Mouse (Mus musculus) heart, adult 2 months (tissue): ENCODE measurements at regions not wholly inside any gene's neighbourhood (a gene's known extent, or its start where the extent isn't known, plus 50 kb on each side); places are given as distances from the start of the nearest gene placed in this dataset.
A peak's percentile ranks its signal among the peaks of the same experiment; 100 is the strongest.

ENCODE experiments used
- DNase-seq, 2 experiments: peaks; one replicate each; pipeline ENCODE4 v3.0.0; 2021
- H3K27ac ChIP-seq: fragments of 200-600 bp; 2 replicates; pipeline ENCODE4 v1.8.1; 2022
- H3K27me3 ChIP-seq: fragments of 200-500 bp; 2 replicates; pipeline ENCODE4 v1.6.1; 2012; ENCODE audit warnings: mild to moderate bottlenecking, low read length, inconsistent platforms, mixed read lengths; ENCODE audit not compliant: control insufficient read depth, insufficient read depth
- H3K36me3 ChIP-seq: fragments of 200-500 bp; 2 replicates; pipeline ENCODE4 v1.6.1; 2012; ENCODE audit warnings: low read length, inconsistent platforms; ENCODE audit not compliant: control insufficient read depth, insufficient read depth
- H3K4me1 ChIP-seq: fragments of 200-500 bp; 2 replicates; pipeline ENCODE4 v1.6.1; 2011; ENCODE audit warnings: low read length; ENCODE audit not compliant: control insufficient read depth, insufficient read depth
- H3K4me3 ChIP-seq: fragments of 200-600 bp; 2 replicates; pipeline ENCODE4 v1.8.1; 2022
- H3K79me2 ChIP-seq: fragments of 200-500 bp; replicated peaks from 2 replicates; pipeline ENCODE4 v1.6.1; 2012; ENCODE audit warnings: mild to moderate bottlenecking, inconsistent platforms, low read length, moderate library complexity, mixed read lengths; ENCODE audit not compliant: control insufficient read depth, insufficient read depth
- H3K9ac ChIP-seq: fragments of 200-500 bp; 2 replicates; pipeline ENCODE4 v1.6.1; 2012; ENCODE audit warnings: low read depth, mild to moderate bottlenecking, control low read depth, inconsistent platforms, low read length, mixed read lengths
- CTCF ChIP-seq: fragments of 200-600 bp; IDR thresholded peaks from 2 replicates; pipeline ENCODE4 v1.8.1; 2022; ENCODE audit warnings: antibody characterized with exemption, mild to moderate bottlenecking, moderate library complexity
- EP300 ChIP-seq: fragments of 200-500 bp; IDR thresholded peaks from 2 replicates; pipeline ENCODE4 v1.6.1; 2011; ENCODE audit warnings: low read depth, low read length, control low read depth; ENCODE audit not compliant: insufficient read depth
- POLR2A ChIP-seq: fragments of 200-500 bp; IDR thresholded peaks from 2 replicates; pipeline ENCODE4 v1.6.1; 2011; ENCODE audit warnings: mild to moderate bottlenecking, low read depth, low read length, control low read depth; ENCODE audit not compliant: insufficient read depth
- WGBS: fragments of 180-500 bp; shearing (Covaris S2); methylation state at CpG from one replicate; pipeline ENCODE4 v1.1.7; 2018; 5-methylcytosine and 5-hydroxymethylcytosine counted together
- intact Hi-C: fragments of 180-260 bp; cut with DNase I; formaldehyde crosslinking; loops from one replicate; pipeline ENCODE4 v1.15.1; 2025

DNA sequence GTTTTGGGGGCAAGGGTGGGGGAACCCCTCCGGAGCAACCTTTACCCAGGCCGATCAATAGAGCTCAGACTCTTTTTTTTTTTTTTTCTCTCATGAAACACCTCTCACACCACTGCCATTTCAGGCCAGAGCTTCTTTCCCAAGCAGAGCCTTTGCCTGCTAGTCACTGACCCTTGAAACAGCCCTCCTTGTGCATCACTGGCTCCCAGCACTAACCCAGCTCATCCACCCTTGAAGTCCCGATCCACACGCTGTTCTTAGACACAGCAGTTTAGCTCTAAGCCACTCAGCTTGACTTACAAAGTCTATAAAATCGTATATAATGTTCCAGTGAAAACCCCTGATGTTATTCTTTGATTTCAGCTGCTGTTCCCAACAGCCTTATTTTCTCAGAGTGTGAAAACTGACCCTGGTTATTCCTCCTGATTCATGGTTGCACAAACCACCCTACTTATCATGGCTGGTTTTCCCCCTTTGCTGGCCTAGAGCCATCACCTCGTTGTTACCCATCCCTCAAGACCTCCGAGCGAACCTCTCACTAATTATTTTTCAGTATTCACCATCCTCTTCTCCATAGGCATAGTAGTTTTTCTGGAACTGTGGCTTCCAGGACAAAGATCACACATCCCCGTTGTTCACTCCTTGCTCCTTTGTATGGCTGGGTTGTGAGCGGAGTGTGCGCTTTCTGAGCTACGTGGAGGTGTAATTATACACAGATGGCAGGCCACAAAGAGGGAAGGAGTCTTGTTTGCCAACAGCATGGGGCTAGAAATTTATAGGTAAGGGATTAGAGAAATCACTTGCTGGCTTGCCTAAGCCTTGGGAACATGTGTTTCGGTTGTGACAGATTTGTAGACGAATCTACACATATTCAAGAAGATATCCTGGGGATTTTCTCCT lies 287.6 kb upstream of the Gm10131 start:
- Histone ChIP-seq H3K4me1 (no peaks in the 10 kb centered on the region), H3K27ac (no peak overlapping the region), H3K79me2 (no peaks in the 10 kb centered on the region), H3K4me3 (no peak overlapping the region), H3K27me3 (peaks cover 1% of the 10 kb centered on the region; the same call in 1 of the 2 replicates), H3K36me3 (no peaks in the 10 kb centered on the region), H3K9ac (no peak overlapping the region)
- intact Hi-C loops: loop anchor here (5.0 kb wide), 1 partner anchor 418 kb away; no protein-coding TSS in a partner anchor
- no peak for DNase-seq
- TF ChIP-seq CTCF (no peak), POLR2A (no peak)
- 84% methylated on average over 14 of the region's 14 CpGs for WGBS

DNA sequence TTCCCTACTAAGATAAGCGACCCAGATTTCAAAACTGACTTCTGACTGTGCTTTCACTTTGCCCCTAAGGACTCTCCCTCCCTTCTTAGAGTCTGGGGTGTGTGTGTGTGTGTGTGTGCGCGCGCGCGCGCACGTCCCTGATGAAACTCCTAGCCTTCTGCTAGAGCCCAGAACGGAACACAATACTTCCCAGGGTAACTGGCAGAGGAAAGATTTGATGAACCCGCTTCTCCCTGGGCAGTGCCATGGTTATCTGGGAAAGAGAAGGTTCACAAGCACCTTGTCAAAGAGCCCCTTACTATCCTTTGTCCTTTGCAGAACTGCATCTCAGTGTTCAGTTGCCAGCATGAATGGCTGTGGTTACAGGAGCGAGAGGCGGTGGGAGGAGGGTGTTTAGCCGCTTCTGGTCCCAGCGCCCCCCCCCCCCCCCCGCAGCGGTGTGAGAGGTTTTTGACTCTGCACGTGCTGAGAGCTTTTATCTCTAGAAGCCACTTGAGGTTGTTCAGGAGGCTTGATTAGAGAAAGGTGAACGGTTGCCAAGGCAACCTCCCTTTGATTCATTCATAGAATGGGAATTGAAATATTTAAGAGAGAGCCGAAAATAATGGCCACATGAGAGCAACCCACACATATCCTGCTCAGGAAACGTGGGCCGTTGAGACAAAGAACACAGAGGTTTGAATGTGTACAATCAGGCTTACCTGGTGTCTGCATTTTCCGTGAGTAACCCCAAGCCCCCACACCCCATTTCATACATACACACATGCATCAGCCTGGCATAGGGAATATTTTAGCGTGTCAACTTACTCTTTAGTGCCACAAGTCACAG lies 286.3 kb upstream of the Gm10131 start:
- H3K27ac ChIP-seq: no peak overlapping the region
- no peaks in the 10 kb centered on the region for H3K36me3 ChIP-seq
- H3K4me1 ChIP-seq: no peaks in the 10 kb centered on the region
- intact Hi-C loops: loop anchor here (5.0 kb wide), 1 partner anchor 420 kb away; no protein-coding TSS in a partner anchor
- DNase-seq: no peak
- H3K9ac ChIP-seq: no peak overlapping the region
- H3K4me3 ChIP-seq: no peak overlapping the region
- TF ChIP-seq EP300 (no peak), POLR2A (no peak), CTCF (no peak)
- 33% methylated on average over 23 of the region's 23 CpGs for WGBS
- no peaks in the 10 kb centered on the region for H3K79me2 ChIP-seq
- no peaks in the 10 kb centered on the region; the same call in 1 of the 2 replicates for H3K27me3 ChIP-seq

DNA sequence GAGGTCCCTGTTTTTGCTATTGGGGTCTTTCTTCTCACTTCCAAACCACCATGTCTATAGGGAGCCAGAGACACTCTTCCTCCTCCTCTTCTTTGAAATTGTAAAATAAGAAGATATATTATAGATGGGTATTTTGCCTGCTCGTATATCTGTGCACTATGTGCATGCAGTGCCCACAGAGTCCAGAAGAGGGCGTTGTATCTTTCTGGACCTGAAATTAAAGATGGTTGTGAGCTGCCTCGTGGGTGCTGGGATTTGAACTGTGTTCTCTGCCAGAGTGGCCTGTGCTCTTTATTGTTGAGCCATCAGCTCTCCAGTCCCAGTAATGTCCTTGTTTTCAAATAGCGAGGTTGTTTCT lies 285.7 kb upstream of the Gm10131 start:
- intact Hi-C loops: loop anchor here (5.0 kb wide), 1 partner anchor 420 kb away; no protein-coding TSS in a partner anchor
- 42% methylated on average over 4 of the region's 4 CpGs for WGBS
- TF ChIP-seq CTCF (peak; percentile 50), POLR2A (no peak), EP300 (no peak)

DNA sequence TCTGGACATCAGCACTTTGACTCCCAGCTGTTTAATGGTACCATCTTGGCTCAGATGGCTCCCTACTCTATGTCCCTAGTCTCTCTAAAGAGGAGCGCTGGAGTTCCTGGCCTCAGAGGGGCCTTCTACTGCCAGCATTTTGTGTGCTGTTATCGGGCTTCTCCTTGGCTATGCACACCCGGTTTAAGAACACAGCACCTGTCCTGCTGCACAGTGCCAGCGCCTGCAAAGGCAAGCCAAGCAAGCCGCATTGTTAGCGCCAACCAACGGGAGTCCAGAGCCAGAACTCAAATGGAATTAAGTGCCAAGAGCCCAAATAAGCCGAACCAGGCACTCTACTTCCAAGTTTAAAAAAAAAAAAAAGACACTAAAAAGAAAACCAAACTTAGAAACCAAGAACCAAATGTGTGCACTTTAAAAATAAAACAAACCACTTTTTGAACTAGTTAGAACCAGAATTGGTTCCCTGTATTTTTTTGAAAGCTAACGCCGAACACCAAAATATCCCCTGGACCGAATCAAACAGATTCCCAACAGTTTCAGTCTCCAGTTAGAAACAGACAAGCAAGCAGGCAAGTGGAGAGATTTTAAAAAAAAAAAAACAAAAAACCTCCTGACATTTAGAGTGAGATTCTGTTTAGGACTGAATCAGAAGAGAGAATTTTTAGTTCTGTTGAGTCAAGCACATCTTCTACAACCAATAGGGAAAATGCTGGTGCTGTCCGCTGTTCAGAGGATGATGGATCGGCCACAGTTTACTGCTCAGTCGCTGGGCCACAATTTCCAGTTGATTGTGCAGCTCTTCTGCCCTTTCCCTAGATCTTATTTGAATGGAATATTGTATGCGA lies 281.7 kb upstream of the Gm10131 start:
- intact Hi-C loops: no loop called here
- no peaks in the 10 kb centered on the region for H3K36me3 ChIP-seq
- no peak overlapping the region for H3K9ac ChIP-seq
- H3K27me3 ChIP-seq: no peaks in the 10 kb centered on the region
- H3K79me2 ChIP-seq: no peaks in the 10 kb centered on the region
- DNase-seq: peak; percentile 35 to 64
- H3K4me1 ChIP-seq: no peaks in the 10 kb centered on the region
- no peak overlapping the region for H3K4me3 ChIP-seq
- TF ChIP-seq CTCF (no peak), POLR2A (no peak), EP300 (no peak)
- no peak overlapping the region for H3K27ac ChIP-seq
- WGBS: 66% methylated on average over 15 of the region's 15 CpGs

More for the DNA sequence above, 285.7 kb upstream of the Gm10131 start:
- H3K4me1 ChIP-seq: no peaks in the 10 kb centered on the region
- no peaks in the 10 kb centered on the region for H3K79me2 ChIP-seq
- H3K9ac ChIP-seq: no peak overlapping the region
- DNase-seq: no peak
- no peak overlapping the region for H3K4me3 ChIP-seq
- no peaks in the 10 kb centered on the region for H3K27me3 ChIP-seq
- H3K36me3 ChIP-seq: no peaks in the 10 kb centered on the region
- H3K27ac ChIP-seq: no peak overlapping the region

DNA sequence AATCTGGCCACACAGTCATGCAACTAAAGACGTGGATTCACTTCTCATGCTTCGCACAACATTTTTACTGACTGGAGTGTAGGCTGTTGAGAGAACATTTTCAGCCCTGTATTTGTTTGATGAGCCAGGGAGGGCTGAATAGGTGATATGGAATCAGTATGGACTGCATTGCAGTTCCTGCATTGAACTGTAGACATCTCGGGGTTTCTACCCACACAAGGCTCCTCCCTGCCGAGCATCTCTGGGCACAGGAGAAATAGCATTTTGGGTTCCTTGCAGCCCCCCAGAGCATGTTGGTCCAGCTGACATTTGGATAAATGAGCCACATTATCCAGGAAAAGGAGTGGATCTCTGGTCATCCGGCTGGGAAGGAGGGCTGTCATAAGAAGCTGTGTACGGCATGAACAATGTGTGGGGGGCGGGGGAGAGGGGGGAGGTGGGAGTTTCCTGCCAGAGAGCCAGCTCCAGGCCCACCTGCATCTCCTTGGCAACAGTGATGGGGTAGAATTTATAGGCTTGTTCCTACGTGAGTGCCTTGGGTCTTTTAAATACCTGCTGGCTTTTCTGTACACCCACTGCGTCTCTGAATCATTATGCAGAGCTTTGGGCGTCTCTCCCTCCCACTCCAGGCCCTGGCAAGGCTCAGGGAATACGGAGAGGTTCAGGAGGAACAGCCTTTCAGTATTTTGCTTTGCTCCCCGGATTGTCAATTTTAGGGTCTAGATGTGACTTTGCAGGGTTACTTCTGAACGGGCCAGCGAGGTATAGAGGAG lies 280.9 kb upstream of the Gm10131 start:
- no peaks in the 10 kb centered on the region for H3K79me2 ChIP-seq
- no peak overlapping the region for H3K4me3 ChIP-seq
- H3K27ac ChIP-seq: no peak overlapping the region
- H3K4me1 ChIP-seq: no peaks in the 10 kb centered on the region
- TF ChIP-seq CTCF (no peak), EP300 (no peak), POLR2A (no peak)
- no peaks in the 10 kb centered on the region for H3K27me3 ChIP-seq
- H3K9ac ChIP-seq: no peak overlapping the region
- DNase-seq: no peak
- 61% methylated on average over 14 of the region's 14 CpGs for WGBS
- intact Hi-C loops: no loop called here
- H3K36me3 ChIP-seq: no peaks in the 10 kb centered on the region
